ENCODE assay signal across 9 mouse cellular contexts in genomic region chr14:93888346-93888745, GRCm38 (mm10). TPM values are rescaled to one million over a fixed set of nuclear protein-coding genes. Genes with fewer than 3 reads are reported as not detected.
DNase-seq lines count a peak whose midpoint lies in the region; ATAC-seq and TF ChIP-seq lines count a peak whose summit lies in the region.
"Had no signal": no experiment of that assay in that cellular context is flagged by ENCODE, and none has a peak within 500 bp of the region (broad histone marks: within the 10 kb centered on the region; RNA-seq: fewer than 3 reads in every experiment).

No protein-coding gene starts in this region.

- ATAC-seq in lung, embryonic 14.5 days (ENCODE audit: insufficient read depth): no peak
- ATAC-seq in limb, embryonic 13.5 days (ENCODE audit: low FRiP score, low read depth): no peak
- ATAC-seq in stomach, postnatal 0 days (ENCODE audit: low FRiP score, low TSS enrichment): no peak

- no peak overlapping the region for H3K9ac ChIP-seq in lung, embryonic 14.5 days
- no peak overlapping the region for H3K9ac ChIP-seq in limb, embryonic 13.5 days
- H3K9ac ChIP-seq in stomach, postnatal 0 days (ENCODE audit: low read length): no peak overlapping the region

- no peak for TF ChIP-seq CTCF in lung, embryonic 14.5 days (IDR thresholded peaks at IDR 0.05; ENCODE audit: low read depth)
- no peak for TF ChIP-seq CTCF in stomach, postnatal 0 days (IDR thresholded peaks at IDR 0.05; ENCODE audit: low read depth)

- no peak overlapping the region for H3K4me3 ChIP-seq in lung, embryonic 14.5 days (ENCODE audit: low read depth, low read length)
- peak overlapping the region; percentile 62 for H3K4me3 ChIP-seq in limb, embryonic 13.5 days
- H3K4me3 ChIP-seq in stomach, postnatal 0 days (ENCODE audit: low read depth, low read length): no peak overlapping the region

- no peaks in the 10 kb centered on the region; the same call in 1 of the 2 replicates for H3K4me1 ChIP-seq in lung, embryonic 14.5 days (ENCODE audit: insufficient read depth)
- H3K4me1 ChIP-seq in limb, embryonic 13.5 days: peaks cover 48% of the 10 kb centered on the region
- 0 out of 2 replicates have a peak, but pooled peaks cover 3% of the 10 kb centered on the region for H3K4me1 ChIP-seq in stomach, postnatal 0 days (replicated peaks; ENCODE audit: control insufficient read depth, insufficient read depth)

- H3K9me3 ChIP-seq in lung, embryonic 14.5 days (ENCODE audit: low read depth, low read length): no peaks in the 10 kb centered on the region
- H3K9me3 ChIP-seq in limb, embryonic 13.5 days: no peaks in the 10 kb centered on the region; the same call in 1 of the 2 replicates
- H3K9me3 ChIP-seq in stomach, postnatal 0 days (ENCODE audit: control insufficient read depth, low read length): no peaks in the 10 kb centered on the region

- no peak for TF ChIP-seq EP300 in stomach, postnatal 0 days (optimal IDR thresholded peaks at IDR 0.05)

- H3K4me2 ChIP-seq in lung, embryonic 14.5 days: peak overlapping the region; percentile 87
- H3K4me2 ChIP-seq in limb, embryonic 13.5 days (replicated peaks): peak overlapping the region; percentile 86
- peak overlapping the region; percentile 5; the same call in 1 of the 2 replicates for H3K4me2 ChIP-seq in stomach, postnatal 0 days (replicated peaks; ENCODE audit: low read depth)

- DNase-seq in cerebellum, adult 11 months: peak; percentile 19
- no peak for DNase-seq in cerebellum, adult 8-10 months
- DNase-seq in lung, embryonic 14.5 days: no peak
- DNase-seq in lung, postnatal 4 days: no peak
- DNase-seq in stomach, postnatal 0 days (ENCODE audit: low spot score): no peak
- no peak for DNase-seq in thymus, adult 18-20 months
- no peak for DNase-seq in spleen, postnatal 14 days (ENCODE audit: low spot score in 2 of 2)
- DNase-seq: thymus, postnatal 25 days had no signal

- WGBS in lung, embryonic 14.5 days: 73% methylated on average over 5 of the region's 5 CpGs
- 85% methylated on average over 5 of the region's 5 CpGs for WGBS in limb, embryonic 13.5 days
- WGBS in stomach, postnatal 0 days: 80% methylated on average over 5 of the region's 5 CpGs

- no peaks in the 10 kb centered on the region for H3K36me3 ChIP-seq in lung, embryonic 14.5 days (ENCODE audit: insufficient read depth)
- peaks cover 6% of the 10 kb centered on the region; the same call in 1 of the 2 replicates for H3K36me3 ChIP-seq in limb, embryonic 13.5 days
- H3K36me3 ChIP-seq in stomach, postnatal 0 days (ENCODE audit: control insufficient read depth, insufficient read depth, low read length): no peaks in the 10 kb centered on the region

- H3K27me3 ChIP-seq in lung, embryonic 14.5 days (ENCODE audit: insufficient read depth, low read length): no peaks in the 10 kb centered on the region
- H3K27me3 ChIP-seq in limb, embryonic 13.5 days: peaks cover 7% of the 10 kb centered on the region; the same call in 1 of the 2 replicates
- no peaks in the 10 kb centered on the region for H3K27me3 ChIP-seq in stomach, postnatal 0 days (ENCODE audit: control insufficient read depth, insufficient read depth, low read length)

- no peak overlapping the region for H3K27ac ChIP-seq in lung, embryonic 14.5 days (ENCODE audit: low read depth)
- no peak overlapping the region for H3K27ac ChIP-seq in limb, embryonic 13.5 days
- H3K27ac ChIP-seq in stomach, postnatal 0 days (replicated peaks): no peak overlapping the region

RNA-seq across cellular contexts. Expression of gene Pcdh9, which starts 2.1 kb away (rescaled TPM):
- 8.1 and 9.4 TPM in 2 replicates for polyA plus RNA-seq in lung, embryonic 14.5 days (2014; fragmentation: Nextera tagmentation; extraction: Ambion mirVana)
- 55.5 and 56.2 TPM in 2 replicates for polyA plus RNA-seq in limb, embryonic 13.5 days (2015; fragmentation: Nextera tagmentation; extraction: Ambion mirVana)
- 4.0 and 5.0 TPM in 2 replicates for polyA plus RNA-seq in stomach, postnatal 0 days (2015; fragmentation: Nextera tagmentation; extraction: Ambion mirVana)

Comparison
In these comparisons a context has a peak if more than half of its experiments do, and no peak if none do; other contexts are left out.
1. H3K4me2 ChIP-seq: peak in every context shown above with its lines; median percentile 87 in lung, embryonic 14.5 days; 86 in limb, embryonic 13.5 days; 5 in stomach, postnatal 0 days.